Mouse (Mus musculus) embryonic fibroblast, embryonic 13.5 days (primary cell): Measurements from ENCODE around the gene Stk31.

Experiments used
- CTCF ChIP-seq: IDR thresholded peaks from 2 replicates; pipeline ENCODE4 v1.5.1; 2011; ENCODE audit warnings: mild to moderate bottlenecking, control low read depth, low read length, moderate library complexity, borderline replicate concordance; ENCODE audit not compliant: insufficient read depth
- POLR2A ChIP-seq: IDR thresholded peaks from 2 replicates; pipeline ENCODE4 v1.6.1; 2011; ENCODE audit warnings: low read depth, mild to moderate bottlenecking, control low read depth, low read length, moderate library complexity

GRCm38 (mm10) chr6:49378328-49378727 lies 17.1 kb upstream of the Stk31 start:
- TF ChIP-seq POLR2A (no peak), CTCF (no peak)
